Mouse (Mus musculus) forebrain, postnatal 0 days (tissue): ENCODE measurements around the gene Mapkbp1. TPM values are rescaled to one million over a fixed set of nuclear protein-coding genes. Genes with fewer than 3 reads are reported as not detected.

Source experiments
- ATAC-seq: fragments of 200-750 bp; cut with Nextera tagmentation; 2 replicates; pipeline ENCODE4 v1.8.0; 2017; ENCODE audit warnings: mild to moderate bottlenecking, moderate library complexity
- DNase-seq: peaks from one replicate; pipeline ENCODE4 v3.0.0-alpha.2; 2015
- H3K27ac ChIP-seq: fragments of 300-500 bp; sonication (generic); 2 replicates; pipeline ENCODE4 v1.5.1; 2014; ENCODE audit warnings: low read depth, mild to moderate bottlenecking, antibody characterized with exemption, low read length, moderate library complexity, mixed read lengths
- H3K27me3 ChIP-seq: fragments of 300-500 bp; sonication (generic); 2 replicates; pipeline ENCODE4 v1.6.1; 2014; ENCODE audit warnings: mild to moderate bottlenecking, low read length, mixed read lengths; ENCODE audit not compliant: insufficient read depth
- H3K36me3 ChIP-seq: fragments of 300-500 bp; sonication (generic); 2 replicates; pipeline ENCODE4 v1.6.1; 2014; ENCODE audit warnings: mild to moderate bottlenecking, moderate library complexity; ENCODE audit not compliant: insufficient read depth
- H3K4me1 ChIP-seq: fragments of 300-500 bp; sonication (generic); 2 replicates; pipeline ENCODE4 v1.6.1; 2014; ENCODE audit warnings: antibody characterized with exemption; ENCODE audit not compliant: insufficient read depth
- H3K4me2 ChIP-seq: fragments of 300-500 bp; sonication (generic); 2 replicates; pipeline ENCODE4 v1.6.1; 2014; ENCODE audit warnings: low read depth, mild to moderate bottlenecking, moderate library complexity
- H3K4me3 ChIP-seq: fragments of 300-500 bp; sonication (generic); 2 replicates; pipeline ENCODE4 v1.5.1; 2014; ENCODE audit warnings: low read depth, low read length, mixed read lengths
- H3K9ac ChIP-seq: fragments of 300-500 bp; sonication (generic); 2 replicates; pipeline ENCODE4 v1.6.1; 2014; ENCODE audit warnings: mild to moderate bottlenecking
- H3K9me3 ChIP-seq: fragments of 300-500 bp; sonication (generic); 2 replicates; pipeline ENCODE4 v1.6.1; 2016; ENCODE audit warnings: low read length
- CTCF ChIP-seq: sonication (generic); IDR thresholded peaks from 2 replicates; pipeline ENCODE4 v1.5.1; 2016; ENCODE audit warnings: antibody characterized with exemption, control low read depth, low read depth
- WGBS: fragments of 180-500 bp; shearing (Covaris S2); extraction: QIAGEN DNeasy Blood & Tissue Kit; methylation state at CpG from one replicate; pipeline ENCODE4 v1.1.7; 2014; 5-methylcytosine and 5-hydroxymethylcytosine counted together
- polyA plus RNA-seq: library from polyadenylated mRNA; unstranded; fragments of >200 nt; fragmentation: Nextera tagmentation; extraction: Ambion mirVana; gene quantifications from 2 replicates; pipeline ENCODE4 v1.2.1, GENCODE M21; 2015
- total RNA-seq: library from RNA; depleted of rRNA; stranded (reverse); fragments of >200 nt; gene quantifications from 2 replicates; pipeline ENCODE4 v1.2.3, GENCODE M21; 2014

Mapkbp1 gene
- total and polyA plus RNA-seq, 2 experiments from 2014 or later: 7.4 to 42.5 TPM

- Histone ChIP-seq H3K9ac (no peak overlapping the region), H3K27me3 (no peaks in the 10 kb centered on the region), H3K36me3 (no peaks in the 10 kb centered on the region), H3K9me3 (no peaks in the 10 kb centered on the region), H3K27ac (no peak overlapping the region), H3K4me3 (no peak overlapping the region), H3K4me2 (no peak overlapping the region), H3K4me1 (no peaks in the 10 kb centered on the region)
- ATAC-seq (no peak), DNase-seq (no peak)
- 66% methylated on average over 6 of the region's 6 CpGs for WGBS
- TF ChIP-seq CTCF: no peak
These were observed 78.9 kb downstream of the Mapkbp1 start for GRCm38 (mm10) chr2:120051405-120051804.

DNA sequence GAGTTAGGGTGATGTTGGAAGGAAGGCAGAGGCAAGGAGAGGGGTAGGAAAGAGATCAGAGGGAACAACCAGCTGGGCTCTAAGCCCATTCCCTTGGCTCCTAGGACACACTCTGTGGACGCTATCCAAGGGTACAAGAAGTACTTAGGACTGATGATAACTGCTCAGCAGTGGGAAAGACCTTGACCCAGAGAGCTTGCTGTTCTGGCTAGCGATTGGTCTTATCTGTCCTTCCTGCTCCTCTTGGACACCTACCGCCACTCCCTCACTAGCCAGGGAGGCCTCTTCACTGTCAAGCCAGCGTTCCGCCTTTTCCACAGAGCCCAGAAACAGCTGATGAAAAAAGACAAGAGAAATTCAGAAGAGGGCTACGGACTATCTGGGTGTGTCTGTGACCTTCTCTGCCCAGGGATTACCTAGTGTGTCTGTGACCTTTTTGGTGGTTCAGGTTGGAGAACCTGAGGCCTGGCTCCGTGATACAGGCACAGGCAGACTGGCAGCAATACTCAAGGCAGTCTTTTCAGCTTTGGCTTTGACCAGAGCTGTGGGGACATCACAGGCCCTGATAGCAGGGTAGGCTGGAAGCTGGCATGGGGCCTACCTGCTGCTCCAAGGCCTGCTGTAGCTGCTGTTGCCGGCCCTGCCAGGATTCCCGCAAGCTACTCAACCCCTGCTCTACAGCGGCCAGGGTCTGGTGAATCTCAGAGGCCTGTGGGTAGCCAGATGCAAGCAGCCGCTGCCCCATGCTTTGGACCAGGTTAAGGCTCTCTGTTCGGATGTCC is 82.5 kb downstream of the Mapkbp1 start:
- Histone ChIP-seq H3K9ac (no peak overlapping the region), H3K36me3 (no peaks in the 10 kb centered on the region), H3K27me3 (no peaks in the 10 kb centered on the region), H3K4me2 (no peak overlapping the region), H3K9me3 (no peaks in the 10 kb centered on the region), H3K4me1 (no peaks in the 10 kb centered on the region), H3K4me3 (no peak overlapping the region), H3K27ac (no peak overlapping the region)
- 87% methylated on average over 12 of the region's 12 CpGs for WGBS
- DNase-seq (no peak), ATAC-seq (no peak)
- TF ChIP-seq CTCF: no peak

GRCm38 (mm10) chr2:120055923-120056322 is 83.4 kb downstream of the Mapkbp1 start:
- no peaks in the 10 kb centered on the region for H3K36me3 ChIP-seq
- no peak overlapping the region for H3K4me2 ChIP-seq
- no peaks in the 10 kb centered on the region for H3K4me1 ChIP-seq
- no peak overlapping the region for H3K9ac ChIP-seq
- 70% methylated on average over 10 of the region's 10 CpGs for WGBS
- no peak overlapping the region for H3K4me3 ChIP-seq
- no peaks in the 10 kb centered on the region for H3K9me3 ChIP-seq
- ATAC-seq (no peak), DNase-seq (no peak)
- TF ChIP-seq CTCF: no peak
- no peak overlapping the region for H3K27ac ChIP-seq
- no peaks in the 10 kb centered on the region for H3K27me3 ChIP-seq

- no peak for TF ChIP-seq CTCF
- DNase-seq (no peak), ATAC-seq (no peak)
- no peak overlapping the region for H3K4me2 ChIP-seq
- WGBS: 84% methylated on average over 4 of the region's 4 CpGs
- H3K27me3 ChIP-seq: no peaks in the 10 kb centered on the region
- H3K36me3 ChIP-seq: no peaks in the 10 kb centered on the region
- no peak overlapping the region for H3K9ac ChIP-seq
- no peaks in the 10 kb centered on the region for H3K4me1 ChIP-seq
- H3K27ac ChIP-seq: no peak overlapping the region
- H3K9me3 ChIP-seq: no peaks in the 10 kb centered on the region
- H3K4me3 ChIP-seq: no peak overlapping the region
These were observed 86.3 kb downstream of the Mapkbp1 start for GRCm38 (mm10) chr2:120058818-120059217.

GRCm38 (mm10) chr2:120059466-120059865 is 87.0 kb downstream of the Mapkbp1 start:
- ATAC-seq (no peak), DNase-seq (no peak)
- no peaks in the 10 kb centered on the region for H3K9me3 ChIP-seq
- H3K4me3 ChIP-seq: no peak overlapping the region
- WGBS: 95% methylated on average over 3 of the region's 3 CpGs
- H3K27me3 ChIP-seq: no peaks in the 10 kb centered on the region
- TF ChIP-seq CTCF: no peak
- H3K27ac ChIP-seq: no peak overlapping the region
- no peak overlapping the region for H3K4me2 ChIP-seq
- no peak overlapping the region for H3K9ac ChIP-seq
- H3K4me1 ChIP-seq: no peaks in the 10 kb centered on the region
- no peaks in the 10 kb centered on the region for H3K36me3 ChIP-seq

- H3K9me3 ChIP-seq: no peaks in the 10 kb centered on the region
- no peak overlapping the region for H3K27ac ChIP-seq
- WGBS: 69% methylated on average over 6 of the region's 6 CpGs
- no peak for DNase-seq
- no peak for ATAC-seq
- H3K4me2 ChIP-seq: no peak overlapping the region
- no peak for TF ChIP-seq CTCF
- no peaks in the 10 kb centered on the region for H3K4me1 ChIP-seq
- H3K36me3 ChIP-seq: no peaks in the 10 kb centered on the region
- H3K9ac ChIP-seq: no peak overlapping the region
- no peaks in the 10 kb centered on the region for H3K27me3 ChIP-seq
- H3K4me3 ChIP-seq: no peak overlapping the region
These were observed 87.7 kb downstream of the Mapkbp1 start for GRCm38 (mm10) chr2:120060190-120060589.

DNA sequence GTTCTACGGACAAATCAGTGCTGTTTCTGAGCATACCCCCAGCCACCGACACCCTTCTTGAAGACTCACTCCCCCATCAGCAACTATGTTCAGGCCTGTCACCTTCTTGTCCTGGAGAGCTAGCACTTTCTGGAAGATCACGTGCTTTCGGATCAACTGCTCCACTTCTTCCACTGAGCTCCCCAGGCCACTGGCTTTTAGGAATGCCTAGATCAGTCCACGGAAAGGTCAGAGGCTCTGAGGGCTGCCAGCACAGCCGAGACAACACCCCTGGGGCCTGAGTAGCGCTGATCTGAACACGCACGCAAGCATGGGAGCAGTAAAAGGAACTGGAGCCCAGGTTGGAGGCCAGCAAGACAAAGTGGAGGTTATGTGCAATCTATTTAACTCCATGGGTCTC is 88.2 kb downstream of the Mapkbp1 start:
- H3K27me3 ChIP-seq: no peaks in the 10 kb centered on the region
- 80% methylated on average over 9 of the region's 9 CpGs for WGBS
- H3K27ac ChIP-seq: no peak overlapping the region
- H3K4me3 ChIP-seq: no peak overlapping the region
- ATAC-seq (no peak), DNase-seq (no peak)
- H3K36me3 ChIP-seq: no peaks in the 10 kb centered on the region
- TF ChIP-seq CTCF: no peak
- H3K9ac ChIP-seq: no peak overlapping the region
- H3K4me1 ChIP-seq: no peaks in the 10 kb centered on the region
- no peak overlapping the region for H3K4me2 ChIP-seq
- H3K9me3 ChIP-seq: no peaks in the 10 kb centered on the region
